Mouse (Mus musculus) stomach, embryonic 14.5 days (tissue): Measurements from ENCODE around the gene Lypla2. TPM values are rescaled to one million over a fixed set of nuclear protein-coding genes. Genes with fewer than 3 reads are reported as not detected.

Experiments
- ATAC-seq: fragments of 200-750 bp; cut with Nextera tagmentation; 2 replicates; pipeline ENCODE4 v1.8.0; 2017; ENCODE audit warnings: low read depth, moderate TSS enrichment; ENCODE audit not compliant: insufficient number of reproducible peaks, insufficient read depth, low FRiP score
- H3K27ac ChIP-seq: fragments of 300-500 bp; sonication (generic); 2 replicates; pipeline ENCODE4 v1.5.1; 2014; ENCODE audit warnings: mild to moderate bottlenecking, low read length, moderate library complexity, mixed read lengths
- H3K27me3 ChIP-seq: fragments of 300-500 bp; sonication (generic); 2 replicates; pipeline ENCODE4 v1.6.1; 2014; ENCODE audit warnings: low read length, control low read depth, mixed read lengths; ENCODE audit not compliant: control insufficient read depth, insufficient read depth
- H3K36me3 ChIP-seq: fragments of 300-500 bp; sonication (generic); 2 replicates; pipeline ENCODE4 v1.6.1; 2014; ENCODE audit warnings: mild to moderate bottlenecking, control low read depth, low read length, moderate library complexity, mixed read lengths; ENCODE audit not compliant: control insufficient read depth, insufficient read depth
- H3K4me1 ChIP-seq: fragments of 300-500 bp; sonication (generic); 2 replicates; pipeline ENCODE4 v1.6.1; 2014; ENCODE audit warnings: low read length, control low read depth, mixed read lengths; ENCODE audit not compliant: control insufficient read depth, insufficient read depth
- H3K4me2 ChIP-seq: fragments of 300-500 bp; sonication (generic); replicated peaks from 2 replicates; pipeline ENCODE4 v1.6.1; 2014; ENCODE audit warnings: low read depth, low read length, control low read depth
- H3K4me3 ChIP-seq: fragments of 300-500 bp; sonication (generic); 2 replicates; pipeline ENCODE4 v1.5.1; 2014; ENCODE audit warnings: low read depth, low read length, control low read depth
- H3K9ac ChIP-seq: fragments of 300-500 bp; sonication (generic); replicated peaks from 2 replicates; pipeline ENCODE4 v1.6.1; 2014; ENCODE audit warnings: low read depth, mild to moderate bottlenecking, control low read depth, low read length, moderate library complexity, mixed read lengths
- H3K9me3 ChIP-seq: fragments of 300-500 bp; sonication (generic); 2 replicates; pipeline ENCODE4 v1.6.1; 2016; ENCODE audit warnings: low read depth, low read length, control low read depth; ENCODE audit not compliant: control insufficient read depth
- WGBS: fragments of 180-500 bp; shearing (Covaris S2); extraction: QIAGEN DNeasy Blood & Tissue Kit; methylation state at CpG from one replicate; pipeline ENCODE4 v1.1.7; 2014; 5-methylcytosine and 5-hydroxymethylcytosine counted together
- polyA plus RNA-seq: library from polyadenylated mRNA; unstranded; fragments of >200 nt; fragmentation: Nextera tagmentation; extraction: Ambion mirVana; gene quantifications from 2 replicates; pipeline ENCODE4 v1.2.1, GENCODE M21; 2014

Gene Lypla2
- polyA plus RNA-seq, 1 experiment from 2014 or later, result 104 TPM

- peaks cover 13% of the 10 kb centered on the region for H3K36me3 ChIP-seq
- no peaks in the 10 kb centered on the region for H3K9me3 ChIP-seq
- H3K4me1 ChIP-seq, result peaks cover 8% of the 10 kb centered on the region; the same call in 1 of the 2 replicates
- ATAC-seq, result no peak
- H3K4me3 ChIP-seq, result no peak overlapping the region
- no peaks in the 10 kb centered on the region for H3K27me3 ChIP-seq
- H3K27ac ChIP-seq, result no peak overlapping the region
- H3K4me2 ChIP-seq, result no peak overlapping the region
- WGBS, result 85% methylated on average over 5 of the region's 5 CpGs
- H3K9ac ChIP-seq, result no peak overlapping the region
Observed at GRCm38 (mm10) chr4:135961709-135962108, 10.7 kb downstream of the Lypla2 start.

- H3K36me3 ChIP-seq, result peaks cover 6% of the 10 kb centered on the region; the same call in 1 of the 2 replicates
- no peak overlapping the region for H3K4me2 ChIP-seq
- no peaks in the 10 kb centered on the region for H3K9me3 ChIP-seq
- ATAC-seq, result no peak
- H3K27me3 ChIP-seq, result no peaks in the 10 kb centered on the region
- no peak overlapping the region for H3K27ac ChIP-seq
- no peak overlapping the region for H3K4me3 ChIP-seq
- no peak overlapping the region for H3K9ac ChIP-seq
- H3K4me1 ChIP-seq, result peaks cover 8% of the 10 kb centered on the region; the same call in 1 of the 2 replicates
- WGBS, result 23% methylated on average over 5 of the region's 5 CpGs
Observed at GRCm38 (mm10) chr4:135960717-135961116, 11.7 kb downstream of the Lypla2 start.

- no peaks in the 10 kb centered on the region for H3K9me3 ChIP-seq
- no peak overlapping the region for H3K27ac ChIP-seq
- no peaks in the 10 kb centered on the region for H3K27me3 ChIP-seq
- no peak overlapping the region for H3K4me2 ChIP-seq
- WGBS, result 50% methylated on average over 8 of the region's 8 CpGs
- H3K9ac ChIP-seq, result no peak overlapping the region
- no peaks in the 10 kb centered on the region for H3K4me1 ChIP-seq
- no peak overlapping the region for H3K4me3 ChIP-seq
- peaks cover 10% of the 10 kb centered on the region; the same call in 1 of the 2 replicates for H3K36me3 ChIP-seq
- ATAC-seq, result no peak
Observed at GRCm38 (mm10) chr4:135958354-135958753, 14.1 kb downstream of the Lypla2 start.

- Histone ChIP-seq H3K4me1 (no peaks in the 10 kb centered on the region), H3K27me3 (no peaks in the 10 kb centered on the region), H3K36me3 (peaks cover 17% of the 10 kb centered on the region), H3K4me2 (no peak overlapping the region), H3K9ac (no peak overlapping the region), H3K9me3 (no peaks in the 10 kb centered on the region), H3K27ac (no peak overlapping the region), H3K4me3 (no peak overlapping the region)
- no peak for ATAC-seq
- WGBS, result 86% methylated on average over 9 of the region's 9 CpGs
Observed at GRCm38 (mm10) chr4:135955886-135956285, 16.5 kb downstream of the Lypla2 start.

- Histone ChIP-seq H3K9ac (no peak overlapping the region), H3K9me3 (no peaks in the 10 kb centered on the region), H3K4me2 (no peak overlapping the region), H3K27me3 (no peaks in the 10 kb centered on the region), H3K27ac (no peak overlapping the region), H3K36me3 (peaks cover 12% of the 10 kb centered on the region), H3K4me1 (0 out of 2 replicates have a peak, but pooled peaks cover 3% of the 10 kb centered on the region), H3K4me3 (no peak overlapping the region)
- no peak for ATAC-seq
- WGBS, result 17% methylated on average over 2 of the region's 2 CpGs
Observed at GRCm38 (mm10) chr4:135954241-135954640, 18.2 kb downstream of the Lypla2 start.

GRCm38 (mm10) chr4:135953179-135953578 lies 19.2 kb downstream of the Lypla2 start:
- WGBS, result 71% methylated on average over 3 of the region's 3 CpGs
- Histone ChIP-seq H3K9ac (no peak overlapping the region), H3K27me3 (no peaks in the 10 kb centered on the region), H3K4me3 (no peak overlapping the region), H3K9me3 (no peaks in the 10 kb centered on the region), H3K4me2 (no peak overlapping the region), H3K27ac (no peak overlapping the region), H3K4me1 (0 out of 2 replicates have a peak, but pooled peaks cover 3% of the 10 kb centered on the region), H3K36me3 (peaks cover 12% of the 10 kb centered on the region)
- ATAC-seq, result no peak

- ATAC-seq, result no peak
- Histone ChIP-seq H3K27me3 (no peaks in the 10 kb centered on the region), H3K9ac (no peak overlapping the region), H3K4me2 (no peak overlapping the region), H3K9me3 (no peaks in the 10 kb centered on the region), H3K27ac (no peak overlapping the region), H3K36me3 (peaks cover 12% of the 10 kb centered on the region), H3K4me3 (no peak overlapping the region), H3K4me1 (0 out of 2 replicates have a peak, but pooled peaks cover 3% of the 10 kb centered on the region)
- WGBS, result 91% methylated on average over 3 of the region's 3 CpGs
Observed at GRCm38 (mm10) chr4:135951505-135951904, 20.9 kb downstream of the Lypla2 start.

GRCm38 (mm10) chr4:135950365-135950764 lies 22.1 kb downstream of the Lypla2 start:
- H3K27me3 ChIP-seq, result no peaks in the 10 kb centered on the region
- no peak overlapping the region for H3K4me2 ChIP-seq
- WGBS, result 76% methylated on average over 6 of the region's 6 CpGs
- no peaks in the 10 kb centered on the region for H3K9me3 ChIP-seq
- no peak for ATAC-seq
- no peak overlapping the region for H3K27ac ChIP-seq
- H3K4me1 ChIP-seq, result 0 out of 2 replicates have a peak, but pooled peaks cover 8% of the 10 kb centered on the region
- no peak overlapping the region for H3K4me3 ChIP-seq
- H3K36me3 ChIP-seq, result peaks cover 7% of the 10 kb centered on the region
- no peak overlapping the region for H3K9ac ChIP-seq

GRCm38 (mm10) chr4:135949911-135950310 lies 22.5 kb downstream of the Lypla2 start:
- Histone ChIP-seq H3K4me3 (no peak overlapping the region), H3K4me1 (0 out of 2 replicates have a peak, but pooled peaks cover 8% of the 10 kb centered on the region), H3K4me2 (no peak overlapping the region), H3K9me3 (no peaks in the 10 kb centered on the region), H3K9ac (no peak overlapping the region), H3K36me3 (peaks cover 7% of the 10 kb centered on the region), H3K27ac (no peak overlapping the region), H3K27me3 (no peaks in the 10 kb centered on the region)
- ATAC-seq, result no peak
- WGBS, result 46% methylated on average over 6 of the region's 6 CpGs
